Mouse (Mus musculus): ENCODE measurements around the gene Ap5s1.

Gene Ap5s1

GRCm38 (mm10) chr2:131206778-131207177 lies at the start of gene Ap5s1:
TSS of gene Ap5s1 (plus strand) at chr2:131207078.
- in situ Hi-C loops (cut with MboI, MseI): no loop called here

GRCm38 (mm10) chr2:131159491-131159910 lies 47.4 kb upstream of the Ap5s1 start:
- in situ Hi-C loops (cut with MboI, MseI): no loop called here

- in situ Hi-C loops (cut with MboI, MseI): no loop called here
Measured at GRCm38 (mm10) chr2:131159938-131160581, 46.8 kb upstream of the Ap5s1 start, which contains the start of gene 1700037H04Rik. TSS of gene 1700037H04Rik (minus strand) at chr2:131160081.

- in situ Hi-C loops (cut with MboI, MseI): no loop called here
Measured at GRCm38 (mm10) chr2:131160671-131161111, 46.2 kb upstream of the Ap5s1 start.

- in situ Hi-C loops (cut with MboI, MseI): no loop called here
Measured at GRCm38 (mm10) chr2:131163924-131164323, 43.0 kb upstream of the Ap5s1 start.

GRCm38 (mm10) chr2:131166172-131166571 lies 40.7 kb upstream of the Ap5s1 start:
- in situ Hi-C loops (cut with MboI, MseI): no loop called here

GRCm38 (mm10) chr2:131167984-131168383 lies 38.9 kb upstream of the Ap5s1 start:
- in situ Hi-C loops (cut with MboI, MseI): no loop called here

GRCm38 (mm10) chr2:131168914-131169313 lies 38.0 kb upstream of the Ap5s1 start:
- in situ Hi-C loops (cut with MboI, MseI): no loop called here

- in situ Hi-C loops (cut with MboI, MseI): loop anchor here (10.0 kb wide), 2 partner anchors 1074 to 1214 kb away; partner anchors contain the start of genes Prokr2 and Tmem230
Measured at GRCm38 (mm10) chr2:131170936-131171335, 35.9 kb upstream of the Ap5s1 start.

- in situ Hi-C loops (cut with MboI, MseI): loop anchor here (10.0 kb wide), 2 partner anchors 1073 to 1213 kb away; partner anchors contain the start of genes Prokr2 and Tmem230
Measured at GRCm38 (mm10) chr2:131171401-131172104, 35.3 kb upstream of the Ap5s1 start.

- in situ Hi-C loops (cut with MboI, MseI): loop anchor here (10.0 kb wide), 2 partner anchors 1072 to 1212 kb away; partner anchors contain the start of genes Prokr2 and Tmem230
Measured at GRCm38 (mm10) chr2:131172322-131172721, 34.6 kb upstream of the Ap5s1 start.

GRCm38 (mm10) chr2:131174700-131175099 lies 32.2 kb upstream of the Ap5s1 start:
- in situ Hi-C loops (cut with MboI, MseI): loop anchor here (10.0 kb wide), 2 partner anchors 1070 to 1210 kb away; partner anchors contain the start of genes Prokr2 and Tmem230

- in situ Hi-C loops (cut with MboI, MseI): loop anchor here (10.0 kb wide), 2 partner anchors 1069 to 1209 kb away; partner anchors contain the start of genes Prokr2 and Tmem230
Measured at GRCm38 (mm10) chr2:131175286-131175944, 31.5 kb upstream of the Ap5s1 start.

- in situ Hi-C loops (cut with MboI, MseI): loop anchor here (10.0 kb wide), 2 partner anchors 1069 to 1209 kb away; partner anchors contain the start of genes Prokr2 and Tmem230
Measured at GRCm38 (mm10) chr2:131175945-131176309, 31.0 kb upstream of the Ap5s1 start.

GRCm38 (mm10) chr2:131176491-131176890 lies 30.4 kb upstream of the Ap5s1 start:
- in situ Hi-C loops (cut with MboI, MseI): loop anchor here (10.0 kb wide), 2 partner anchors 1068 to 1208 kb away; partner anchors contain the start of genes Prokr2 and Tmem230

GRCm38 (mm10) chr2:131177932-131178331 lies 28.9 kb upstream of the Ap5s1 start:
- in situ Hi-C loops (cut with MboI, MseI): loop anchor here (10.0 kb wide), 2 partner anchors 1067 to 1207 kb away; partner anchors contain the start of genes Prokr2 and Tmem230

GRCm38 (mm10) chr2:131178828-131179245 lies 28.0 kb upstream of the Ap5s1 start:
- in situ Hi-C loops (cut with MboI, MseI): loop anchor here (10.0 kb wide), 2 partner anchors 1066 to 1206 kb away; partner anchors contain the start of genes Prokr2 and Tmem230

GRCm38 (mm10) chr2:131179246-131179886 lies 27.5 kb upstream of the Ap5s1 start:
- in situ Hi-C loops (cut with MboI, MseI): loop anchor here (10.0 kb wide), 2 partner anchors 1065 to 1205 kb away; partner anchors contain the start of genes Prokr2 and Tmem230

GRCm38 (mm10) chr2:131179990-131180587 lies 26.8 kb upstream of the Ap5s1 start, which contains the start of gene Cenpb:
TSS of gene Cenpb (minus strand) at chr2:131180067.
- in situ Hi-C loops (cut with MboI, MseI): loop anchor here (10.0 kb wide), 2 partner anchors 1065 to 1205 kb away; partner anchors contain the start of genes Prokr2 and Tmem230

- in situ Hi-C loops (cut with MboI, MseI): no loop called here
Measured at GRCm38 (mm10) chr2:131186343-131186742, 20.5 kb upstream of the Ap5s1 start.
